Mouse (Mus musculus) ES-Bruce4 (cell line): ENCODE results near the gene Gm14214.

Experiments used
- CTCF ChIP-seq: IDR thresholded peaks from one replicate; pipeline ENCODE4 v1.8.1; 2011; ENCODE audit warnings: low read depth, low read length
- EP300 ChIP-seq: IDR thresholded peaks from 2 replicates; pipeline ENCODE4 v1.6.1; 2011; ENCODE audit warnings: low read depth, low read length; ENCODE audit not compliant: insufficient read depth
- POLR2A ChIP-seq: IDR thresholded peaks from one replicate; pipeline ENCODE4 v1.8.1; 2011; ENCODE audit warnings: low read length; ENCODE audit not compliant: insufficient read depth

DNA sequence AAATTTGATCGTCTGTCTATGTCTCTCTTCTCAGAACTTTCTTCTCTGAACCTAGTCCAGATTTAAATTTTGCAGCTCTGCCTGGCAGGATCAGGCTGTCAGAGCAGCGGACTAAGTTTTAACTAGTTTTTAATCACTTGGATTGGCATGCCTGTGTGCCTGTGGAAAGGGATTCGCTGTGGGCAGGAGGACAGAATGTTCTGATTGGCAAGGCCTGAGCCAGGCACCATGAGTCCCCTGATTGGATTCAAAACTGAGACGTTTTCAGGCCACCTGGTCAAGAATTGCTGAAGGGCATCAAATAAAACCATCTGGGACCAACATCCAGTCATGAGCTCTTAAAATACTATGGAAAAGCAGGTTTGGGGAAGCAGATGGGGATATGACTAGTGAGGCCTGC is 12.5 kb upstream of the Gm14214 start:
- TF ChIP-seq CTCF (no peak), POLR2A (no peak), EP300 (no peak)
